Mouse (Mus musculus) naive thymus-derived CD4-positive, alpha-beta T cell, adult 2 months (primary cell): Measurements from ENCODE around the gene Gm11116.
"Not testable (repeated sequence)": the region's sequence is repeated elsewhere in the genome, so short reads cannot be mapped to it uniquely, and the experiment has no call there.

Experiments used
- DNase-seq: peaks from one replicate; pipeline ENCODE4 v3.0.0-alpha.2; 2011; ENCODE audit warnings: low read depth

Gm11116 gene

GRCm38 (mm10) chr5:88111430-88111829, at the start of gene Gm11116:
TSS of gene Gm11116 (minus strand) at chr5:88111530.
- no peak for DNase-seq

- no peak for DNase-seq
Observed at GRCm38 (mm10) chr5:88153999-88154398, 42.7 kb upstream of the Gm11116 start, which contains the start of gene Gm11115. TSS of gene Gm11115 (minus strand) at chr5:88154099.

DNA sequence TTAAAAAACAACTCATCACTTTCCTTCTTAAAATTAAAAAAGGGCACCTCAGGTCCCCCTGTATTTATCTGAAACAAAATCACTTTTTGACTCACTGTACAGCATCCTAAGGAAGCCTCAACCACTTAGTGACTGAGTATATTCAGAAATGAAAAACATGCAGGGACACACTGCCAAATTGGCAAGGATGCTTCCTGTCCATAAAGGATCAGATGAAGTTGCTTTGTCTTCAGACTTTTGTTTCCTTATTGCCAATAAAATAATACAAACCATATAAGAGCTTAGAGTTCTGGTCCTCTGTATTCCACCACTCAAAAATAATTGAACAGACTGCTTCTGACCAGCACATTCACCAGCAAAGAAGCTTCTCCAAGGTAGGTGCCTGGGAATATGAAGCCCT, 25.1 kb downstream of the Gm11116 start, which contains the start of gene Smr2:
Smr2 (plus strand) TSS at position 301 of the 400 bp plus-strand sequence.
- DNase-seq: not testable (repeated sequence)
